Mouse (Mus musculus): ENCODE results near the gene Foxj3. TPM values are rescaled to one million over a fixed set of nuclear protein-coding genes. Genes with fewer than 3 reads are reported as not detected.

Foxj3 gene
- polyA plus RNA-seq, 1 experiment from 2014 or later: 23.4 TPM

GRCm38 (mm10) chr4:119524010-119524409, 12.8 kb upstream of the Foxj3 start:
- Histone ChIP-seq H3K27me3 (ENCODE audit: control insufficient read depth, insufficient read depth, low read length) (no peaks in the 10 kb centered on the region), H3K9me3 (ENCODE audit: control insufficient read depth, low read length) (no peaks in the 10 kb centered on the region), H3K36me3 (ENCODE audit: control insufficient read depth, insufficient read depth, low read length) (no peaks in the 10 kb centered on the region), H3K9ac (ENCODE audit: low read depth, low read length) (no peak overlapping the region), H3K4me3 (ENCODE audit: low read depth, low read length) (no peak overlapping the region), H3K27ac (ENCODE audit: low read depth, low read length) (no peak overlapping the region), H3K4me2 (replicated peaks; ENCODE audit: low read depth, low read length) (no peak overlapping the region), H3K4me1 (replicated peaks; ENCODE audit: control insufficient read depth, insufficient read depth, low read length) (no peaks in the 10 kb centered on the region)
- DNase-seq (ENCODE audit: low spot score) (peak; percentile 36), ATAC-seq (ENCODE audit: low FRiP score) (no peak)
- 76% methylated on average over 1 of the region's 1 CpGs for WGBS

- Histone ChIP-seq H3K4me3 (ENCODE audit: low read depth, low read length) (no peak overlapping the region), H3K9ac (ENCODE audit: low read depth, low read length) (no peak overlapping the region), H3K4me1 (replicated peaks; ENCODE audit: control insufficient read depth, insufficient read depth, low read length) (no peaks in the 10 kb centered on the region), H3K27me3 (ENCODE audit: control insufficient read depth, insufficient read depth, low read length) (no peaks in the 10 kb centered on the region), H3K36me3 (ENCODE audit: control insufficient read depth, insufficient read depth, low read length) (no peaks in the 10 kb centered on the region), H3K9me3 (ENCODE audit: control insufficient read depth, low read length) (no peaks in the 10 kb centered on the region), H3K27ac (ENCODE audit: low read depth, low read length) (no peak overlapping the region), H3K4me2 (replicated peaks; ENCODE audit: low read depth, low read length) (no peak overlapping the region)
- WGBS: 96% methylated on average over 2 of the region's 2 CpGs
- DNase-seq (ENCODE audit: low spot score) (no peak), ATAC-seq (ENCODE audit: low FRiP score) (no peak)
These were observed 12.3 kb upstream of the Foxj3 start for GRCm38 (mm10) chr4:119524466-119524865.

GRCm38 (mm10) chr4:119526329-119526845, 10.4 kb upstream of the Foxj3 start:
- no peak for ATAC-seq (ENCODE audit: low FRiP score)
- Histone ChIP-seq H3K9me3 (ENCODE audit: control insufficient read depth, low read length) (no peaks in the 10 kb centered on the region), H3K4me1 (replicated peaks; ENCODE audit: control insufficient read depth, insufficient read depth, low read length) (no peaks in the 10 kb centered on the region), H3K9ac (ENCODE audit: low read depth, low read length) (no peak overlapping the region), H3K27ac (ENCODE audit: low read depth, low read length) (no peak overlapping the region), H3K36me3 (ENCODE audit: control insufficient read depth, insufficient read depth, low read length) (no peaks in the 10 kb centered on the region), H3K27me3 (ENCODE audit: control insufficient read depth, insufficient read depth, low read length) (no peaks in the 10 kb centered on the region), H3K4me3 (ENCODE audit: low read depth, low read length) (no peak overlapping the region), H3K4me2 (replicated peaks; ENCODE audit: low read depth, low read length) (no peak overlapping the region)
- DNase-seq (ENCODE audit: low spot score): no peak

- Histone ChIP-seq H3K27me3 (ENCODE audit: control insufficient read depth, insufficient read depth, low read length) (no peaks in the 10 kb centered on the region), H3K4me1 (replicated peaks; ENCODE audit: control insufficient read depth, insufficient read depth, low read length) (no peaks in the 10 kb centered on the region), H3K4me2 (replicated peaks; ENCODE audit: low read depth, low read length) (no peak overlapping the region), H3K9ac (ENCODE audit: low read depth, low read length) (no peak overlapping the region), H3K27ac (ENCODE audit: low read depth, low read length) (no peak overlapping the region), H3K9me3 (ENCODE audit: control insufficient read depth, low read length) (no peaks in the 10 kb centered on the region), H3K4me3 (ENCODE audit: low read depth, low read length) (no peak overlapping the region), H3K36me3 (ENCODE audit: control insufficient read depth, insufficient read depth, low read length) (no peaks in the 10 kb centered on the region)
- 81% methylated on average over 2 of the region's 2 CpGs for WGBS
- DNase-seq (ENCODE audit: low spot score): no peak
- ATAC-seq (ENCODE audit: low FRiP score): no peak
These were observed 5.0 kb upstream of the Foxj3 start for GRCm38 (mm10) chr4:119531813-119532212.

- Histone ChIP-seq H3K36me3 (ENCODE audit: control insufficient read depth, insufficient read depth, low read length) (no peaks in the 10 kb centered on the region), H3K27ac (ENCODE audit: low read depth, low read length) (no peak overlapping the region), H3K4me2 (replicated peaks; ENCODE audit: low read depth, low read length) (no peak overlapping the region), H3K9ac (ENCODE audit: low read depth, low read length) (no peak overlapping the region), H3K27me3 (ENCODE audit: control insufficient read depth, insufficient read depth, low read length) (no peaks in the 10 kb centered on the region), H3K9me3 (ENCODE audit: control insufficient read depth, low read length) (no peaks in the 10 kb centered on the region), H3K4me1 (replicated peaks; ENCODE audit: control insufficient read depth, insufficient read depth, low read length) (no peaks in the 10 kb centered on the region), H3K4me3 (ENCODE audit: low read depth, low read length) (no peak overlapping the region)
- DNase-seq (ENCODE audit: low spot score): no peak
- WGBS: 66% methylated on average over 4 of the region's 4 CpGs
- no peak for ATAC-seq (ENCODE audit: low FRiP score)
These were observed 1.7 kb upstream of the Foxj3 start for GRCm38 (mm10) chr4:119535103-119535502.

GRCm38 (mm10) chr4:119537436-119537835, 632 bp downstream of the Foxj3 start:
- no peak overlapping the region for H3K27ac ChIP-seq (ENCODE audit: low read depth, low read length)

GRCm38 (mm10) chr4:119539031-119539824, 2.4 kb downstream of the Foxj3 start, which contains the start of gene Frg2f1:
Gene Frg2f1 (minus strand): TSS chr4:119539529.
- WGBS: 1% methylated on average over 38 of the region's 85 CpGs
- no peaks in the 10 kb centered on the region for H3K9me3 ChIP-seq (ENCODE audit: control insufficient read depth, low read length)
- H3K4me2 ChIP-seq (replicated peaks; ENCODE audit: low read depth, low read length): peak within 1 kb of the TSS; percentile 78
- ATAC-seq (ENCODE audit: low FRiP score) (peak; percentile 94), DNase-seq (ENCODE audit: low spot score) (peak; percentile 94)
- H3K4me3 ChIP-seq (ENCODE audit: low read depth, low read length): peak within 1 kb of the TSS; percentile 94
- H3K27ac ChIP-seq (ENCODE audit: low read depth, low read length): peak within 1 kb of the TSS; percentile 98
- peak within 1 kb of the TSS; percentile 95 for H3K9ac ChIP-seq (ENCODE audit: low read depth, low read length)
- no peaks in the 10 kb centered on the region for H3K36me3 ChIP-seq (ENCODE audit: control insufficient read depth, insufficient read depth, low read length)
- H3K4me1 ChIP-seq (replicated peaks; ENCODE audit: control insufficient read depth, insufficient read depth, low read length): no peaks in the 10 kb centered on the region
- no peaks in the 10 kb centered on the region for H3K27me3 ChIP-seq (ENCODE audit: control insufficient read depth, insufficient read depth, low read length)

More at GRCm38 (mm10) chr4:119537436-119537835, 632 bp downstream of the Foxj3 start:
- no peak for DNase-seq (ENCODE audit: low spot score)
- Histone ChIP-seq H3K4me3 (ENCODE audit: low read depth, low read length) (no peak overlapping the region), H3K9ac (ENCODE audit: low read depth, low read length) (no peak overlapping the region), H3K36me3 (ENCODE audit: control insufficient read depth, insufficient read depth, low read length) (no peaks in the 10 kb centered on the region), H3K27me3 (ENCODE audit: control insufficient read depth, insufficient read depth, low read length) (no peaks in the 10 kb centered on the region), H3K4me1 (replicated peaks; ENCODE audit: control insufficient read depth, insufficient read depth, low read length) (no peaks in the 10 kb centered on the region), H3K4me2 (replicated peaks; ENCODE audit: low read depth, low read length) (no peak overlapping the region), H3K9me3 (ENCODE audit: control insufficient read depth, low read length) (no peaks in the 10 kb centered on the region)
- 81% methylated on average over 4 of the region's 4 CpGs for WGBS
- ATAC-seq (ENCODE audit: low FRiP score): no peak

GRCm38 (mm10) chr4:119539836-119540532, 3.2 kb downstream of the Foxj3 start:
- ATAC-seq (ENCODE audit: low FRiP score): peak; percentile 86
- peak overlapping the region; percentile 95 for H3K9ac ChIP-seq (ENCODE audit: low read depth, low read length)
- H3K4me2 ChIP-seq (replicated peaks; ENCODE audit: low read depth, low read length): peak overlapping the region; percentile 78
- no peaks in the 10 kb centered on the region for H3K4me1 ChIP-seq (replicated peaks; ENCODE audit: control insufficient read depth, insufficient read depth, low read length)
- no peaks in the 10 kb centered on the region for H3K27me3 ChIP-seq (ENCODE audit: control insufficient read depth, insufficient read depth, low read length)
- peak overlapping the region; percentile 94 for H3K4me3 ChIP-seq (ENCODE audit: low read depth, low read length)
- H3K9me3 ChIP-seq (ENCODE audit: control insufficient read depth, low read length): no peaks in the 10 kb centered on the region
- H3K36me3 ChIP-seq (ENCODE audit: control insufficient read depth, insufficient read depth, low read length): no peaks in the 10 kb centered on the region
- peak; percentile 65 for DNase-seq (ENCODE audit: low spot score)
- WGBS: 0% methylated on average over 15 of the region's 76 CpGs
- H3K27ac ChIP-seq (ENCODE audit: low read depth, low read length): peak overlapping the region; percentile 98

Data from hindbrain, embryonic 11.5 days (tissue).